ENCODE assay signal across 16 mouse cellular contexts in genomic region chr4:68461783-68462182, GRCm38 (mm10).
DNase-seq lines count a peak whose midpoint lies in the region; ATAC-seq and TF ChIP-seq lines count a peak whose summit lies in the region.
"Had no signal": no experiment of that assay in that cellular context is flagged by ENCODE, and none has a peak within 500 bp of the region (broad histone marks: within the 10 kb centered on the region; RNA-seq: fewer than 3 reads in every experiment).

No protein-coding gene starts in this region.

- no peaks in the 10 kb centered on the region for H3K27me3 ChIP-seq in midbrain, embryonic 15.5 days (replicated peaks)
- H3K27me3 ChIP-seq in midbrain, embryonic 14.5 days (ENCODE audit: control insufficient read depth, insufficient read depth, low read length) = no peaks in the 10 kb centered on the region
- no peaks in the 10 kb centered on the region for H3K27me3 ChIP-seq in cerebellum, adult 2 months (ENCODE audit: control insufficient read depth, insufficient read depth, low read length)
- no peaks in the 10 kb centered on the region for H3K27me3 ChIP-seq in liver, embryonic 11.5 days (replicated peaks; ENCODE audit: control insufficient read depth, insufficient read depth, low read length)
- H3K27me3 ChIP-seq: embryonic facial prominence, embryonic 13.5 days; heart, embryonic 15.5 days; intestine, embryonic 15.5 days; liver, embryonic 12.5 days; midbrain, embryonic 12.5 days had no signal

- H3K4me3 ChIP-seq in midbrain, embryonic 15.5 days = no peak overlapping the region
- H3K4me3 ChIP-seq in midbrain, embryonic 14.5 days (replicated peaks; ENCODE audit: low read depth, low read length) = no peak overlapping the region
- H3K4me3 ChIP-seq in cerebellum, adult 2 months (replicated peaks; ENCODE audit: insufficient read depth, low read depth, low read length) = no peak overlapping the region
- no peak overlapping the region for H3K4me3 ChIP-seq in liver, embryonic 11.5 days (ENCODE audit: low read depth, low read length)
- H3K4me3 ChIP-seq: embryonic facial prominence, embryonic 13.5 days; heart, embryonic 15.5 days; intestine, embryonic 15.5 days; liver, embryonic 12.5 days; midbrain, embryonic 12.5 days had no signal

- DNase-seq in midbrain, embryonic 14.5 days = no peak
- DNase-seq in cerebellum, adult 2 months = peak; percentile 51 to 82
- DNase-seq in layer of hippocampus, adult 11-12 months (ENCODE audit: low spot score) = peak; percentile 53
- no peak for DNase-seq in kidney, adult 18-20 months
- no peak for DNase-seq in liver, embryonic 11.5 days (ENCODE audit: low spot score)
- DNase-seq in urinary bladder, postnatal 4 days (ENCODE audit: low spot score in 2 of 2) = no peak
- DNase-seq: kidney, postnatal 25 days; lung, postnatal 10 days; right cerebral cortex, postnatal 25 days; thymus, postnatal 4 days had no signal

- no peak overlapping the region for H3K27ac ChIP-seq in midbrain, embryonic 15.5 days
- H3K27ac ChIP-seq in midbrain, embryonic 14.5 days (replicated peaks; ENCODE audit: low read depth, low read length) = no peak overlapping the region
- H3K27ac ChIP-seq in cerebellum, adult 2 months (ENCODE audit: insufficient read depth, low read length) = no peak overlapping the region
- no peak overlapping the region for H3K27ac ChIP-seq in liver, embryonic 11.5 days (ENCODE audit: low read depth, low read length)
- H3K27ac ChIP-seq: embryonic facial prominence, embryonic 13.5 days; heart, embryonic 15.5 days; intestine, embryonic 15.5 days; liver, embryonic 12.5 days; midbrain, embryonic 12.5 days had no signal

- H3K4me2 ChIP-seq in midbrain, embryonic 15.5 days = no peak overlapping the region
- H3K4me2 ChIP-seq in midbrain, embryonic 14.5 days (ENCODE audit: low read length) = no peak overlapping the region
- H3K4me2 ChIP-seq in liver, embryonic 11.5 days = no peak overlapping the region
- H3K4me2 ChIP-seq: embryonic facial prominence, embryonic 13.5 days; heart, embryonic 15.5 days; intestine, embryonic 15.5 days; liver, embryonic 12.5 days; midbrain, embryonic 12.5 days had no signal

- no peaks in the 10 kb centered on the region for H3K9me3 ChIP-seq in midbrain, embryonic 15.5 days
- H3K9me3 ChIP-seq in midbrain, embryonic 14.5 days (ENCODE audit: control insufficient read depth, low read length) = no peaks in the 10 kb centered on the region
- H3K9me3 ChIP-seq in liver, embryonic 11.5 days (ENCODE audit: control insufficient read depth, low read length) = no peaks in the 10 kb centered on the region
- H3K9me3 ChIP-seq: embryonic facial prominence, embryonic 13.5 days; heart, embryonic 15.5 days; intestine, embryonic 15.5 days; liver, embryonic 12.5 days; midbrain, embryonic 12.5 days had no signal

- H3K9ac ChIP-seq in midbrain, embryonic 15.5 days = no peak overlapping the region
- H3K9ac ChIP-seq in midbrain, embryonic 14.5 days (replicated peaks; ENCODE audit: low read length) = no peak overlapping the region
- H3K9ac ChIP-seq in liver, embryonic 11.5 days (ENCODE audit: low read depth, low read length) = no peak overlapping the region
- H3K9ac ChIP-seq: embryonic facial prominence, embryonic 13.5 days; heart, embryonic 15.5 days; intestine, embryonic 15.5 days; liver, embryonic 12.5 days; midbrain, embryonic 12.5 days had no signal

- TF ChIP-seq POLR2A in cerebellum, adult 2 months (IDR thresholded peaks at IDR 0.05; ENCODE audit: borderline replicate concordance, insufficient read depth, low read length) = no peak

- no peaks in the 10 kb centered on the region for H3K4me1 ChIP-seq in midbrain, embryonic 15.5 days
- no peaks in the 10 kb centered on the region for H3K4me1 ChIP-seq in midbrain, embryonic 14.5 days (ENCODE audit: control insufficient read depth, insufficient read depth, low read length)
- no peaks in the 10 kb centered on the region for H3K4me1 ChIP-seq in cerebellum, adult 2 months (ENCODE audit: control insufficient read depth, insufficient read depth, low read length)
- no peaks in the 10 kb centered on the region for H3K4me1 ChIP-seq in liver, embryonic 11.5 days (replicated peaks; ENCODE audit: control insufficient read depth, insufficient read depth, low read length)
- H3K4me1 ChIP-seq: embryonic facial prominence, embryonic 13.5 days; heart, embryonic 15.5 days; intestine, embryonic 15.5 days; liver, embryonic 12.5 days; midbrain, embryonic 12.5 days had no signal

- H3K36me3 ChIP-seq in midbrain, embryonic 15.5 days (replicated peaks) = no peaks in the 10 kb centered on the region
- no peaks in the 10 kb centered on the region for H3K36me3 ChIP-seq in midbrain, embryonic 14.5 days (ENCODE audit: control insufficient read depth, insufficient read depth, low read length)
- no peaks in the 10 kb centered on the region for H3K36me3 ChIP-seq in liver, embryonic 11.5 days (ENCODE audit: control insufficient read depth, insufficient read depth, low read length)
- H3K36me3 ChIP-seq: embryonic facial prominence, embryonic 13.5 days; heart, embryonic 15.5 days; intestine, embryonic 15.5 days; liver, embryonic 12.5 days; midbrain, embryonic 12.5 days had no signal

- ATAC-seq in midbrain, embryonic 15.5 days (replicated peaks) = 0 out of 2 replicates have a peak, but pooled peaks have one; percentile 52
- no peak for ATAC-seq in midbrain, embryonic 14.5 days (ENCODE audit: low FRiP score, low TSS enrichment)
- ATAC-seq in liver, embryonic 11.5 days (replicated peaks; ENCODE audit: low FRiP score) = no peak
- ATAC-seq: intestine, embryonic 15.5 days; liver, embryonic 12.5 days had no signal

- TF ChIP-seq CTCF in cerebellum, adult 2 months (IDR thresholded peaks at IDR 0.05; ENCODE audit: borderline replicate concordance, insufficient read depth, low read depth, low read length) = no peak

Comparison
In these comparisons a context has a peak if more than half of its experiments do, and no peak if none do; other contexts are left out.
1. DNase-seq: peak in cerebellum, adult 2 months (2 of 2) and layer of hippocampus, adult 11-12 months (single experiment); none in midbrain, embryonic 14.5 days (single experiment), kidney, adult 18-20 months (single experiment), liver, embryonic 11.5 days (single experiment) and urinary bladder, postnatal 4 days (0 of 2).